Mouse (Mus musculus): ENCODE measurements around the gene Zfp184. TPM values are rescaled to one million over a fixed set of nuclear protein-coding genes. Genes with fewer than 3 reads are reported as not detected.

Zfp184 gene
- total and polyA plus RNA-seq, 3 experiments: 0.42 to 1.0 TPM; not detected in 1

DNA sequence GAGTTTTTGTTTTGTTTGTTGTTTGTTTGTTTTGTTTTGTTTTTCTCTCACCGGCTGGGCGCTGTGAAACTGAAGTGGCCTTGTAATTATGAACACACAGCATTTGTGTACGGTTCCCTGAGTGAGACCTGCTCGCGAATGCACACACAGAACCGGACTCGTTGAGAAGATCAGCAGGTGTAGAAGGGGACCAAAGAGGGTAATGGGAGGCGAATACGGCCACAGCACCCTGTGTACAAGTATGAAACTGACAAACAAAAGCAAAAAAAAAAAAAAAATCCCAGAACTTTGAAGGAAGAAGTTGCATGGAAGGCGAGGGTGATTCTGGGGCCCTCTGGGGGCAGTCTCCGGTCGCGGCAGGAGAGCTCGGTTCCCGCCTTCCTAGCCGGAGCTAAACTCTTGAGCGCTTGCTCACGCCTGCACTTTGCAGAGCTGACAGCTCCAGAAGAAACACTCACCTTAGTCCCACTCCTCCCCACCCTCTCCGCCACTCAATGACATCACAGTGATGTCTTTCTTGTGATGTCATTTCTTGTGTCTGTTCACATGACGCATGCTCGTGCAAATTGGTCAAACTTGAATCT is 50.5 kb downstream of the Zfp184 start (continued):
- TF ChIP-seq USF1 (IDR thresholded peaks at IDR 0.05; ENCODE audit: low read depth, low read length) (no peak), POLR2AphosphoS2 (IDR thresholded peaks at IDR 0.05; ENCODE audit: low read length) (no peak)

DNA sequence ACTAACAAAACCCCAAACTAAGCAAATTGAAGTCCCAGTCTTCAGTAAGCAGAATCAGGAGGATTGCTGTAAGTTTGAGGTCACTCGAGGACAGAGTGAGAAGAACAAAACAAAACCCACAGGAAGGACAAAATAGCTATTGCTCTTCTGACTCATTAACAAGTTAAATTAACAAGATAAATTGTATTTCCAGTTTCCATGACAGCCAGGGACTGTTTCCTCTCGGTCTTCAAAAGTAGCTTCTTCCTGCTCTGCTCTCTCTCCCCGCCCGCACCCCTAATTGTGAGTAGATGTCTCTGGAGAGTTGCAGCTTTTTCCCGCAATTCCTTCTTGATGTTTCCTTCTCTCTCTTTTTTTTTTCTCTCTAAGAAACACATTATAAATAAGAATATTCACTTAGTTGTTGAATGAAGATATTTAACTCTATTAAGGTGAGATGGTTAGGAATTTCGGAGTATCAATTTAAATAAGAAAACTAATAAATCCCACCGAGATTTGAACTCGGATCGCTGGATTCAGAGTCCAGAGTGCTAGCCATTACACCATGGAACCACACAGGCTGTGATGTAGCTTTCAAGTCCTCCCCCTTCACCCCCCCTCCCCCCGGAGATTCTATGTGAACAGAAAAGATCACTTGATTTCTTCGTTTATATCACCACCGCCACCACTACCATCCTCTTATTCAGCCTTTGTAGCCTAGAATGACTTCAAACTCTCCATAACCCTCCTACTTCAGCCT is 51.4 kb downstream of the Zfp184 start:
- Histone ChIP-seq H3K79me2 (ENCODE audit: control insufficient read depth, insufficient read depth, low read length, poor library complexity) (no peaks in the 10 kb centered on the region), H3K27ac (ENCODE audit: control insufficient read depth, low read depth, low read length) (no peak overlapping the region), H3K36me3 (ENCODE audit: control insufficient read depth in 1 of 2, insufficient read depth in 2 of 2, low read length in 2 of 2) (peaks cover 0 to 11% of the 10 kb centered on the region in 2 experiments; a peak in 2 of 4 replicates), H3K4me3 (ENCODE audit: control insufficient read depth in 1 of 2, insufficient read depth in 1 of 2, low read depth in 2 of 2, low read length in 2 of 2) (peak overlapping the region; percentile 57 to 72), H3K27me3 (ENCODE audit: control insufficient read depth in 1 of 2, insufficient read depth in 2 of 2, low read length in 2 of 2) (peaks cover 2 to 6% of the 10 kb centered on the region in 2 experiments; a peak in 3 of 4 replicates), H3K9ac (ENCODE audit: control insufficient read depth, low read depth, low read length, poor library complexity, severe bottlenecking) (peak overlapping the region; percentile 44), H3K9me3 (replicated peaks; ENCODE audit: insufficient read depth, low read length) (no peaks in the 10 kb centered on the region), H3K4me1 (ENCODE audit: control insufficient read depth in 1 of 2, insufficient read depth in 2 of 2, low read length in 2 of 2) (peaks cover 0 to 12% of the 10 kb centered on the region in 2 experiments; a peak in 1 of 4 replicates)
- peak; percentile 83 for DNase-seq (ENCODE audit: low read depth, low spot score)
- no peak for TF ChIP-seq MAZ (IDR thresholded peaks at IDR 0.05; ENCODE audit: low read depth, low read length)
- no peak for TF ChIP-seq MAX (IDR thresholded peaks at IDR 0.05; ENCODE audit: low read length)
- TF ChIP-seq ZMIZ1 (IDR thresholded peaks at IDR 0.05; ENCODE audit: low read depth, low read length): no peak
- TF ChIP-seq TBP (IDR thresholded peaks at IDR 0.05; ENCODE audit: low read depth, low read length): peak; percentile 99
- TF ChIP-seq CHD1 (IDR thresholded peaks at IDR 0.05; ENCODE audit: low read depth, low read length): no peak
- no peak for TF ChIP-seq E2F4 (IDR thresholded peaks at IDR 0.05; ENCODE audit: borderline replicate concordance, low read depth, low read length)
- no peak for TF ChIP-seq MXI1 (IDR thresholded peaks at IDR 0.05; ENCODE audit: low read depth, low read length)
- TF ChIP-seq POLR2A (IDR thresholded peaks at IDR 0.05; ENCODE audit: control insufficient read depth in 1 of 2, insufficient read depth in 1 of 2, low read depth in 1 of 2, low read length in 2 of 2, poor library complexity in 1 of 2): no peak
- no peak for TF ChIP-seq TAL1 (IDR thresholded peaks at IDR 0.05; ENCODE audit: low read length)
- no peak for TF ChIP-seq ZNF384 (IDR thresholded peaks at IDR 0.05; ENCODE audit: low read depth, low read length)
- TF ChIP-seq HCFC1 (IDR thresholded peaks at IDR 0.05; ENCODE audit: low read depth, low read length): no peak
- no peak for TF ChIP-seq CTCF (IDR thresholded peaks at IDR 0.05 in 2 of 3, conservative IDR thresholded peaks at IDR 0.05 in 1 of 3; ENCODE audit: control insufficient read depth in 1 of 3, insufficient read depth in 1 of 3, low read depth in 2 of 3, low read length in 3 of 3, poor library complexity in 1 of 3, severe bottlenecking in 1 of 3)
- TF ChIP-seq MAFK (IDR thresholded peaks at IDR 0.05; ENCODE audit: borderline replicate concordance, low read depth, low read length): peak; percentile 67; the same call in 1 of the 2 replicates
- no peak for TF ChIP-seq SIN3A (IDR thresholded peaks at IDR 0.05; ENCODE audit: low read length)

DNA sequence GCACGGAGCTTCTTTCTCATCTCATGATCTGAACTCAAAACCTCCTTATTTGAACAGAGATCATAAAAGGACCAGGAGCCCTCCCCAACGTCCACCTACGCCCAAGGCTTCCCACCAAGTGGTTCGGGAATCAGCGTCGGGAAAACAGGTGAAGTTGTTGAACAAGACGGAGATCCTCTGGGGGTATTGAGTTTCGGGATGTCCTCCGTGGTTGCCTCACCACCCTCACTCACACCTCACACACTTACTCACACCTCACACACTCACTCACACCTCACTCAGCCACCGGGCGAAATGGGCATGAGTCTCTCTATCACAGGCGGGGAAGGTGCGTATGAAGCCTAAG is 51.9 kb downstream of the Zfp184 start:
- TF ChIP-seq ZC3H11A (IDR thresholded peaks at IDR 0.05; ENCODE audit: low read depth, low read length) (no peak), USF1 (IDR thresholded peaks at IDR 0.05; ENCODE audit: low read depth, low read length) (no peak), ZNF384 (IDR thresholded peaks at IDR 0.05; ENCODE audit: low read depth, low read length) (no peak), ELF1 (IDR thresholded peaks at IDR 0.05; ENCODE audit: low read depth, low read length) (no peak), KAT2A (conservative IDR thresholded peaks at IDR 0.05; ENCODE audit: low read depth, low read length) (no peak), NELFE (IDR thresholded peaks at IDR 0.05; ENCODE audit: low read depth, low read length) (no peak), CTCF (IDR thresholded peaks at IDR 0.05 in 2 of 3, conservative IDR thresholded peaks at IDR 0.05 in 1 of 3; ENCODE audit: control insufficient read depth in 1 of 3, insufficient read depth in 1 of 3, low read depth in 2 of 3, low read length in 3 of 3, poor library complexity in 1 of 3, severe bottlenecking in 1 of 3) (no peak), CHD1 (IDR thresholded peaks at IDR 0.05; ENCODE audit: low read depth, low read length) (no peak), POLR2AphosphoS2 (IDR thresholded peaks at IDR 0.05; ENCODE audit: low read length) (no peak), MXI1 (IDR thresholded peaks at IDR 0.05; ENCODE audit: low read depth, low read length) (no peak), SIN3A (IDR thresholded peaks at IDR 0.05; ENCODE audit: low read length) (no peak), E2F4 (IDR thresholded peaks at IDR 0.05; ENCODE audit: borderline replicate concordance, low read depth, low read length) (no peak), ZMIZ1 (IDR thresholded peaks at IDR 0.05; ENCODE audit: low read depth, low read length) (no peak), MAZ (IDR thresholded peaks at IDR 0.05; ENCODE audit: low read depth, low read length) (no peak), HCFC1 (IDR thresholded peaks at IDR 0.05; ENCODE audit: low read depth, low read length) (no peak)
- Histone ChIP-seq H3K27me3 (ENCODE audit: control insufficient read depth in 1 of 2, insufficient read depth in 2 of 2, low read length in 2 of 2) (peaks cover 2 to 6% of the 10 kb centered on the region in 2 experiments; a peak in 3 of 4 replicates), H3K9ac (ENCODE audit: control insufficient read depth, low read depth, low read length, poor library complexity, severe bottlenecking) (peak overlapping the region; percentile 44), H3K36me3 (ENCODE audit: control insufficient read depth in 1 of 2, insufficient read depth in 2 of 2, low read length in 2 of 2) (peaks cover 0 to 11% of the 10 kb centered on the region in 2 experiments; a peak in 2 of 4 replicates), H3K27ac (ENCODE audit: control insufficient read depth, low read depth, low read length) (no peak overlapping the region), H3K9me3 (replicated peaks; ENCODE audit: insufficient read depth, low read length) (no peaks in the 10 kb centered on the region), H3K4me1 (ENCODE audit: control insufficient read depth in 1 of 2, insufficient read depth in 2 of 2, low read length in 2 of 2) (peaks cover 0 to 16% of the 10 kb centered on the region in 2 experiments; a peak in 1 of 4 replicates), H3K4me3 (ENCODE audit: control insufficient read depth in 1 of 2, insufficient read depth in 1 of 2, low read depth in 2 of 2, low read length in 2 of 2) (peak overlapping the region; percentile 47 to 58), H3K79me2 (ENCODE audit: control insufficient read depth, insufficient read depth, low read length, poor library complexity) (no peaks in the 10 kb centered on the region)
- DNase-seq (ENCODE audit: low read depth, low spot score): no peak
